Mouse (Mus musculus): ENCODE data around the gene Gm12117. TPM values are rescaled to one million over a fixed set of nuclear protein-coding genes. Genes with fewer than 3 reads are reported as not detected.

The Gm12117 gene
- not detected for polyA plus RNA-seq (2014; fragmentation: Illumina TruSeq; extraction: RNeasy Lipid Tissue Mini Kit (QIAGEN cat#74804); ENCODE audit: low read depth, low replicate concordance)

DNA sequence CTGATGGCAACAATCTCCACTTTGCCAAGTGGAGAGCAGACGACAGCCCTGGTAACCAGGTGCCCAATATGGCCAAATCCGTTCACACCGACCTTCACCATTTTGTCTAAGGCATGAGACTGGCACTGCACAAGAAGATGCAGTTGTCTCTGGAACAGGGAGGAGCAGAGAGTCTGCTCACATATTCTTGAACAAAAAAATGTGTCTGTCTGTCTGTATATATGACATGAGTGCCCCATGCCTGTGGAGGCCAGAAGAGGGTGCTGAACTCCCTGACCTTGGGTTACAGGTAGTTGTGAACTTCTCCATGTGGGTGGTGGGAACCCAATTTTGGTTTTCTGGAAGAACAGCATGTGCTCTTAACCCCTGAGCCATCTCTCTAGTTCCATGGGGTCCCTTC lies at the start of gene Gm12117:
Gene Gm12117 (minus strand): TSS at position 101 of the 400 bp plus-strand sequence.

Other genes with a start within 250 kb of the Gm12117 start
- not detected for gene Fgf18, start 129.3 kb downstream of the Gm12117 start, polyA plus RNA-seq (2014; fragmentation: Illumina TruSeq; extraction: RNeasy Lipid Tissue Mini Kit (QIAGEN cat#74804); ENCODE audit: low read depth, low replicate concordance)
- gene Npm1, start 113.5 kb downstream of the Gm12117 start, polyA plus RNA-seq (2014; fragmentation: Illumina TruSeq; extraction: RNeasy Lipid Tissue Mini Kit (QIAGEN cat#74804); ENCODE audit: low read depth, low replicate concordance), result 498 TPM
- gene Tlx3, start 73.1 kb downstream of the Gm12117 start, polyA plus RNA-seq (2014; fragmentation: Illumina TruSeq; extraction: RNeasy Lipid Tissue Mini Kit (QIAGEN cat#74804); ENCODE audit: low read depth, low replicate concordance), result not detected
- 0.19 TPM for gene Ranbp17, start 237.0 kb upstream of the Gm12117 start, polyA plus RNA-seq (2014; fragmentation: Illumina TruSeq; extraction: RNeasy Lipid Tissue Mini Kit (QIAGEN cat#74804); ENCODE audit: low read depth, low replicate concordance)